Mouse (Mus musculus) testis, postnatal 14 days (tissue): Measurements from ENCODE around the gene Tor2a.
A peak's percentile ranks its signal among the peaks of the same experiment; 100 is the strongest.

Experiments
- DNase-seq: peaks from one replicate; pipeline ENCODE4 v3.0.0; 2021; ENCODE audit warnings: low spot score

Tor2a gene

GRCm38 (mm10) chr2:32757056-32757845 lies at the start of gene Tor2a:
Gene Tor2a, plus strand, starts transcription at chr2:32757234.
- DNase-seq: peak; percentile 98

DNA sequence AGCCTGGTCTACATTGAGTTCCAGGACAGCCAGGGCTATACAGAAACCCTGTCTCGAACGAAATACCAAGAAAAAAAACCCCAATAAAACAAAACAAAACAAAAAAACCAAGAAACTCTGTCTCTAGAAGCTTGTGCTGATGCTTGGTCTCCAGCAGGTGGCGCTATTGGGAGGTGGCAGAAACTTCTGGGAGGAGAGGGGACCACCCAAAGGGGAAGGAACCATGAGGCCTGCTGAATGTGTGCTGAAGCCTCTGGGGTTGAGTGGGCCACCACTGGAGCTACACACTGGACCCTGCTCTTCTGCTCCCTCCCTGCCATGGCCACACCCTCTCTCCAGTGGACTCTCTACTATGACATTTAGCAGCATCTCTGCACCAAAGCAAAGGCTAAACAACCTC lies 48.4 kb upstream of the Tor2a start:
- DNase-seq: no peak

DNA sequence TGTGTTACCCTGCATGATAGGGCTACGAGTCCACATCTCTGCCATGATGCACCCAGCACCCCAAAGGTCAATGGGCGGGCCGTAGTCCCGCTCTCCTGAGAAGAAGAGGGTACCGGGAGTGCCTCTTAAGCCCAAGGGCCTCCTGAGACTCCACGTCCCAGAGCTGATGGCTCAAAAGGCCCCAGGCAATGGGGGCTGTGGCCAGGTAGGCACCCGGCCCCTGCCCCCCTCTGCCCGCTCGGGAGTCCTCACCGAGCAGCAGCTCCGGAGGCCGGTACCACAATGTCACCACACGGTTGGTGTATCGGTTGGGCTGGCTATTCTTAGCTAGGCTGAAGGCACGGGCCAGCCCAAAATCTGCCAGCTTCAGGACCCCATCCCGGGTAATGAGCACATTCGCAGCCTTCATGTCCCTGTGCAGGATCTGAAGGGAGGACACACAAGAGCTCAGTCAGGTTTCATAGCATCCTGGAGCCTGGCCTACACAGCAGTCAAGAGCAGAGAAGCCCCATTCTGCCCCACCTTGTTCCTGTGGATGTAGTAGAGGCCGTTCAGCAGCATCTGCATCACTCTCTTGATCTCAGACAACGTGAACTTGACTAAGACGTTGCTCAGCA lies 47.4 kb upstream of the Tor2a start:
- no peak for DNase-seq

- no peak for DNase-seq
These were observed 46.6 kb upstream of the Tor2a start for GRCm38 (mm10) chr2:32710425-32710824.

DNA sequence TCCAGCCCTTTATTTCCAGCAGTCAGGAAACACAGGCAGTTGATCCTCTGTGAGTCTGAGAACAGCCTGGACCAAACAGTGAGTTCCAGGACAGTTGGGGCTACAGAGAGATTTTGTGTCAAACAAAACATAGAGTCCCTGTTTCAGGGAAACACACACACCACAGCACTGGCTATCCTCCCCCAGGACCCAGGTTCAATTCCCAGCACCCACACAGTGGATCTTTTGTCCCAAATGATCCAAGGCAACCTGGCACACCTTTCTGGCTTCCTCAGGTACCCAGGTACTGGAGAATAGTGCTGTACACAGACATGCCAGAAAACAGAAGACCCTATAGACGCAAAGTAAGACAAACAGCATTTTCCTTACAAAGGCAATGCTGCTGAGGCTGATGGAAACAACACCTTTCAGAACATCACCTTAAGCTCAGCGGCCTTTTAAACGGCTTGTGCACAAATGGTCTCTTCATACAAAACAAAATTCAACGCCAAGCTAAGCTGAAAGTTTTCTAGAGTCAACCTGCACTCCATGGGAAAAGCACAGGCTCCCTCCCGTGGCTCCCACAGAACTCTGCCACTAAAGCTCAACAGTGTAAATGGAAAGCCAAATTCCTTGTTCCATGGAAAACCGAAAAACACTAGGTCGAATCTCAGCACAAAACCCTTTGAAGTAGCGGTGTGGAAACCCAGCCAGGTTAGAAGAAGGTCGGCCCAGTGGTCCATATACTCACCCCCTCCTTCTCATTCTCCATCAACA lies 45.6 kb upstream of the Tor2a start:
- DNase-seq: no peak

DNA sequence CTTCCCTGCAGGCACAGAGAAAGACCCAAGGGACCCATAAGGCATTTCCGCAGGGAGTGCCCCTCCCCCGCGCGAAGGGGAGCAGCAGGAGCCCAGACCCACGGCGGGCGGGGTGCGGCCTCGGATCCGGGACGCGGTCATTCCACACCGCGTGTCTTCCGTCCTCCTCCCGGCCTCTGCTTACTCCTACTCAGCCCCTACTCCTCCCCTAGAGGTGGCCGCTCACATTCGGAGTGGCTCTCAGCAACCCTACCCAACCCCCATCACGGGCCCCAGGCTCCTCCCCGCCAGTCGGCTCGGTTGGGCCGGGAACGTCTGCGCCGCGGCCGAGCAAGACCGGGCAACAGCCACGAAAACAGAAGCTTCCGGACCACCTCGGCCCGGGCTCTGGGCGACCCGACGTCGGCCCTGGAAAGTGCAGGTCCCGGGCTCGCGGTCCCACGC lies 44.9 kb upstream of the Tor2a start:
- peak; percentile 78 for DNase-seq

GRCm38 (mm10) chr2:32712586-32712933 lies 44.5 kb upstream of the Tor2a start:
- peak; percentile 94 for DNase-seq

- DNase-seq: peak; percentile 90
These were observed 43.9 kb upstream of the Tor2a start, which contains the start of gene Cdk9 for GRCm38 (mm10) chr2:32712934-32713817. Gene Cdk9, minus strand, starts transcription at chr2:32713076.

GRCm38 (mm10) chr2:32714117-32714986 lies 42.7 kb upstream of the Tor2a start:
- no peak for DNase-seq

GRCm38 (mm10) chr2:32714987-32715425 lies 42.0 kb upstream of the Tor2a start:
- no peak for DNase-seq

- DNase-seq: no peak
These were observed 38.3 kb upstream of the Tor2a start for GRCm38 (mm10) chr2:32718761-32719160.

- no peak for DNase-seq
These were observed 37.0 kb upstream of the Tor2a start for GRCm38 (mm10) chr2:32720053-32720452.

- DNase-seq: no peak
These were observed 36.3 kb upstream of the Tor2a start, which contains the start of gene Sh2d3c for GRCm38 (mm10) chr2:32720681-32721229. Gene Sh2d3c, plus strand, starts transcription at chr2:32721055.

GRCm38 (mm10) chr2:32722046-32722445 lies 35.0 kb upstream of the Tor2a start:
- no peak for DNase-seq

DNA sequence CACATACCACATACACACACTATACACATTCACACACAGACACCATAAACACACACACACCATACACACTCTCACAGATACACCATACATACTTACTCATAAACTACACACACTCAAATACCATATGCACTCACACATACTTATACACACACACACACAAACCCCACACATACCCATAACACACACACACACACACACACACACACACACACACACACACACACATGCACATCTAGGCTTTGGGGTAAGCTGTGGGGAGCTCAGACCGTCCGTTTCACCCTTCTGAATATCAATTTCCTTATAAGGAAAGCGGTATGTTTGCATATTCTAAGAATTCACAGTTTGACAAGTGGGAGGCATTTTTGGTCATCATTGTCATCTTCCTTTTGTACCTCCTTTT lies 34.5 kb upstream of the Tor2a start:
- DNase-seq: no peak

DNA sequence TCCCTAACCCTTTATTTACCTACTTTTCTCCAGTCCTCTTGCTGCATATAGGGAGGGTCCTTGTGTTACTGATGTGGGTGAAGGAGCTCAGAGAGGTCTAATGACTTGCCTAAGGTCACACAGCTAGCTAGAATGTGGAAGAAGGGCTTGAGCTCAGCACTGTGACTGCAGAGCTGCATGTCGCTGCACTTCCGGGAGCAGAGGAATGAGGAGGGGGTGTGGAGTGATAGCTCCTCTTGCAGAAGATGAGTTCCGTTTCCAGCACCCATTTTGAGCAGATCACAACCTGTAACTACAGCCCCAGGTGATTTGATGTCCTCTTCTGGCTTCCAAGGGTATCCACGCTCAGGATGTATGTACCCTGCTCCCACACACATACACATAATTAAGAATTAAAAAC lies 32.9 kb upstream of the Tor2a start:
- DNase-seq: no peak

GRCm38 (mm10) chr2:32724832-32725790 lies 31.9 kb upstream of the Tor2a start:
- no peak for DNase-seq

GRCm38 (mm10) chr2:32727435-32727834 lies 29.6 kb upstream of the Tor2a start:
- peak; percentile 91 for DNase-seq

- DNase-seq: no peak
These were observed 28.6 kb upstream of the Tor2a start for GRCm38 (mm10) chr2:32728463-32728862.
